Mouse (Mus musculus): ENCODE data around the gene Cox8a. TPM values are rescaled to one million over a fixed set of nuclear protein-coding genes. Genes with fewer than 3 reads are reported as not detected.

The Cox8a gene
- polyA plus RNA-seq, 1 experiment from 2014 or later, result 877 TPM

DNA sequence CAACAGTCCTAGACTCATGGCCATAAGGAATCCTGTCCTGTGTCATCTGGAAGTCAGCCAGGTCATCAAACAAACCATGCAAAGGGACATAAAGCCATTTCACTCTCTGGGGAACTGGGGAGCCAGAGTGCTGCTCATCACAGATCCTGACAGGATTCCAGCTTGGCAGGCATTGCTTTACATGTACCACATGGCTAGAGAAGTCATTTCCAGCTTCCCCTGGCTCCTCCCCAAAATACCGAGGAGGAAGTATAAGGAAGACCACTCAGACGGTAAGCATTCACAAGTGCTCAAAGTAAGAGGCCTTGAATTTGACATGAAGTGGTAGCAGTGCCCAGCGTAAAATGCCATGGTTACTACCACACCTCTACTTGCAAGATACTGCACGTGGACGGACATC is 2.9 kb downstream of the Cox8a start:
- H3K36me3 ChIP-seq (replicated peaks), result peaks cover 62% of the 10 kb centered on the region
- no peaks in the 10 kb centered on the region for H3K9me3 ChIP-seq
- peaks cover 27% of the 10 kb centered on the region for H3K4me1 ChIP-seq
- peak overlapping the region; percentile 16; the same call in 1 of the 2 replicates for H3K4me3 ChIP-seq
- no peaks in the 10 kb centered on the region for H3K27me3 ChIP-seq (replicated peaks; ENCODE audit: low read depth, poor library complexity, severe bottlenecking)
- no peak overlapping the region for H3K27ac ChIP-seq (replicated peaks)
- WGBS, result 94% methylated on average over 5 of the region's 5 CpGs
- no peak for DNase-seq (ENCODE audit: low spot score)

GRCm38 (mm10) chr19:7213010-7213409 is 4.4 kb downstream of the Cox8a start:
- Histone ChIP-seq H3K27ac (replicated peaks) (no peak overlapping the region), H3K4me3 (no peak overlapping the region), H3K36me3 (replicated peaks) (peaks cover 62% of the 10 kb centered on the region), H3K9me3 (no peaks in the 10 kb centered on the region), H3K4me1 (peaks cover 21% of the 10 kb centered on the region), H3K27me3 (replicated peaks; ENCODE audit: low read depth, poor library complexity, severe bottlenecking) (no peaks in the 10 kb centered on the region)
- 92% methylated on average over 3 of the region's 3 CpGs for WGBS
- no peak for DNase-seq (ENCODE audit: low spot score)

DNA sequence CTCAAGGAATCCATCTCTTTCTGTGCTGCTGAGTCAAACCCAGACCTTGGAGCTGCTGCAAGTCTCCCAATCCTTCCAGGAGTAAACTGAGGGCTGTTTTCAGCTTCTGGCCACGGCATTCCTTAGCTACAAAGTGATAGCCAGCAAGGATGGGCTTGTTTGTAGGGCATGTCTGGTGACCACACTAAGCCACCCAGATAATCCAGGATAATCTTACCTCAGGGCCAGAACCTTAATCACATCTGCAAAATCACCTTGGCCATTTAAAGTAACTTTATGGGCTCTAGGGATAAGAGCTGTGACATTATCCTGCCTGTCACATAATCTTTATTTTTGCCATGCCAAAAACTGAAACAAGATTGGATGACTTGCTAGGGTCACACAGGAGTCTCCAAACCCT is 5.2 kb downstream of the Cox8a start:
- no peaks in the 10 kb centered on the region for H3K9me3 ChIP-seq
- peaks cover 62% of the 10 kb centered on the region for H3K36me3 ChIP-seq (replicated peaks)
- no peak overlapping the region for H3K27ac ChIP-seq (replicated peaks)
- no peaks in the 10 kb centered on the region for H3K27me3 ChIP-seq (replicated peaks; ENCODE audit: low read depth, poor library complexity, severe bottlenecking)
- H3K4me3 ChIP-seq, result no peak overlapping the region
- H3K4me1 ChIP-seq, result peaks cover 18% of the 10 kb centered on the region
- no peak for DNase-seq (ENCODE audit: low spot score)
- 95% methylated on average over 1 of the region's 1 CpGs for WGBS

- DNase-seq (ENCODE audit: low spot score), result no peak
- Histone ChIP-seq H3K27me3 (replicated peaks; ENCODE audit: low read depth, poor library complexity, severe bottlenecking) (no peaks in the 10 kb centered on the region), H3K9me3 (no peaks in the 10 kb centered on the region), H3K36me3 (replicated peaks) (peaks cover 48% of the 10 kb centered on the region), H3K4me3 (no peak overlapping the region), H3K4me1 (peaks cover 12% of the 10 kb centered on the region), H3K27ac (replicated peaks) (no peak overlapping the region)
- 93% methylated on average over 7 of the region's 7 CpGs for WGBS
Measured at GRCm38 (mm10) chr19:7209907-7210646, 7.3 kb downstream of the Cox8a start.

DNA sequence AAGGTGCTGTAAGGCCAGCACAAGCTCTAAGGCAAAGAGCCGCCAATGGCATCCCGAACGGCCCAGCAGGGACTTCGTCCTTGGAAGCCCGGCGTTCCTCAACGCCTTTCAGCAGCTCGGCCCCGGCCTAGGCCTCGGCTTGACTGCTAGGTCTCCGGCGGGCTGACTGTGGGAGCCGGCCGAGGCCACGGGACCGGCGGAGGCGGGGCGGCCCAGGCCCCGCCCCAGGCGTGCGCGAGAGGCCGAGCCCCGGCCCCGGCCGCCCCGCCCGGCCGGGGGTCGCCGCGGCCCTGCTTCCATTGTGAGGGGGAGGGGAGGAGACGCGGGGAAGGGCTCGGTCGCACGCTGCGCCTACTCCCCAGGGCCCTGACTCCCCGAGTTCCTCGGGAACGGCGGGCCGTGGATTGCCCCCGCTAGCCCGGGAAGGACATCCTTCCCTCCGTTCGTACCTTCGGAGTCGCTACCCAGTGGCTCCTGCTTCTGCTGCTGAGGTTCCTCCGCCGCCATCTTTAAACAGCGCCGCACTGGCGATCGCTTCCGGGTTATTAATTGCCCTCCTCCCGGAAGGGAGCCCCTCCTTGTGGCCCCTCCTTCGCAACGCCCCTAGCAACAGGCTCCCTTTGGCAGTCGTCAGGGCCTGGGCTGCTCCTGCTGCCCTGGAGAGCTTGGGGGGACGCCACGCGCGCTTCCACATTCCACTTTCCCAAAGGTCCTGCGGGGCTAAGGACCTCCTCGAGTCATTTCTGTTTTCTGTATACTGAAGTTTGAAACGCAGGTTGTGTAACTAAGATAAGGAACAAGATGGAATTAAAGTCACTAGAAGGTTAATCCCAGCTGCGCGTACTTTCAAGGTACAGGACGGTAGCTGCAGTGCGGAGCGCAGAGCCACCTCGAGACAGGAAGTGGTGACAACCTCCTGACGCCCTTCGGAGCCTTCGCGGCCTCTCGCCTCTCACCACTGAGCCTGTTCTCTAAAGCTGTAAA is 11.4 kb downstream of the Cox8a start, which contains the start of gene Otub1:
Otub1 (minus strand) TSS at position 564 of the 984 bp plus-strand sequence.
- Histone ChIP-seq H3K27ac (replicated peaks) (peak within 1 kb of the TSS; percentile 97), H3K36me3 (replicated peaks) (peaks cover 45% of the 10 kb centered on the region), H3K27me3 (replicated peaks; ENCODE audit: low read depth, poor library complexity, severe bottlenecking) (no peaks in the 10 kb centered on the region), H3K4me1 (peaks cover 25% of the 10 kb centered on the region), H3K4me3 (peak within 1 kb of the TSS; percentile 71), H3K9me3 (no peaks in the 10 kb centered on the region)
- DNase-seq (ENCODE audit: low spot score), result peak; percentile 97
- under 1% methylated on average over 76 of the region's 79 CpGs for WGBS

DNA sequence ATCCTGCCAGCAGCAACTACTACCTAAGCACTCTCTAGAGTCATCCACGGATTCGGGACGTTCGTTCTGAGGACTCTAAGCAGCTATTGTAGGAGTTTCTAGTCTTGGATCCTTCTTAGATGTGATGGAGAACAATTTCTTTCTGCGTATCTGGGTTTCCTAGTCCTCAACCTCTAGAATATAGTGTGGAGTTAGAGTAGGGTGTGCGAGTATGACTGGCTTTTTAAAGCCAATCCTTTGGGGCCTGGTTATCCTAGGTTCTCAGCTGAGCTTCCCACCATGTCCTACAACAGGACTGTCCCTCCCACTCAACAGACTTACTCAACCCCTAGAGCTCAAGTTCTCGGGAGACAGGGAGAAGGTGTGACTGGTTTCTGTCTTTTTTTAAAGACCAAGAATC is 12.1 kb downstream of the Cox8a start:
- 38% methylated on average over 7 of the region's 7 CpGs for WGBS
- Histone ChIP-seq H3K27ac (replicated peaks) (peak overlapping the region; percentile 97), H3K27me3 (replicated peaks; ENCODE audit: low read depth, poor library complexity, severe bottlenecking) (no peaks in the 10 kb centered on the region), H3K4me3 (peak overlapping the region; percentile 71), H3K4me1 (peaks cover 25% of the 10 kb centered on the region), H3K9me3 (no peaks in the 10 kb centered on the region), H3K36me3 (replicated peaks) (peaks cover 47% of the 10 kb centered on the region)
- no peak for DNase-seq (ENCODE audit: low spot score)

- Histone ChIP-seq H3K9me3 (no peaks in the 10 kb centered on the region), H3K27me3 (replicated peaks; ENCODE audit: low read depth, poor library complexity, severe bottlenecking) (no peaks in the 10 kb centered on the region), H3K27ac (replicated peaks) (peak overlapping the region; percentile 97; the same call in 1 of the 2 replicates), H3K36me3 (replicated peaks) (peaks cover 49% of the 10 kb centered on the region), H3K4me3 (peak overlapping the region; percentile 71), H3K4me1 (peaks cover 25% of the 10 kb centered on the region)
- DNase-seq (ENCODE audit: low spot score), result no peak
- 67% methylated on average over 2 of the region's 2 CpGs for WGBS
Measured at GRCm38 (mm10) chr19:7204898-7205297, 12.5 kb downstream of the Cox8a start.

GRCm38 (mm10) chr19:7200427-7200826 is 17.0 kb downstream of the Cox8a start:
- H3K27ac ChIP-seq (replicated peaks), result no peak overlapping the region
- peaks cover 78% of the 10 kb centered on the region for H3K36me3 ChIP-seq (replicated peaks)
- H3K4me1 ChIP-seq, result peaks cover 48% of the 10 kb centered on the region
- no peaks in the 10 kb centered on the region for H3K9me3 ChIP-seq
- no peak overlapping the region for H3K4me3 ChIP-seq
- 67% methylated on average over 1 of the region's 1 CpGs for WGBS
- H3K27me3 ChIP-seq (replicated peaks; ENCODE audit: low read depth, poor library complexity, severe bottlenecking), result no peaks in the 10 kb centered on the region
- no peak for DNase-seq (ENCODE audit: low spot score)

DNA sequence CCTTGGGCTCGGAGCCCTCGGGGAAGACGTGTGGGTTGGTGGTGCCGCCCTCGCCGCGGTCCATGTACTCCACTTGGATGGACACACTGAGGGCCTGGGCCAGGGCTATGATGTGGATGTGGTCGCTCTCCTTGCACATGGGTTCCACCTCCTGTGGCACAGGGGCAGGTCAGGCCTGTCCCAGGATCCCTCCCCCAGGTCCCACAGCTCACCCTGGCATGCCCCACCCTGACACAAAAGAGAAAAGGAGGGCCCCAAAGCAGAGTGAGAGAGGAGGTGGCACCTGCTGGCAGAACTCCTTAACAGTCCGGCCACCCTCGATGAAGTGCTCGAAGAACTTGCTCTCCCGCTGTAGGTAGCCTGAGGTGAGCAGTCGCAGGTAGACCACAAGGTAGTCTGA is 18.3 kb downstream of the Cox8a start:
- Histone ChIP-seq H3K36me3 (replicated peaks) (peaks cover 73% of the 10 kb centered on the region), H3K4me3 (no peak overlapping the region), H3K27me3 (replicated peaks; ENCODE audit: low read depth, poor library complexity, severe bottlenecking) (no peaks in the 10 kb centered on the region), H3K4me1 (peaks cover 39% of the 10 kb centered on the region), H3K9me3 (no peaks in the 10 kb centered on the region), H3K27ac (replicated peaks) (no peak overlapping the region)
- DNase-seq (ENCODE audit: low spot score), result no peak
- WGBS, result 94% methylated on average over 13 of the region's 13 CpGs

- Histone ChIP-seq H3K9me3 (no peaks in the 10 kb centered on the region), H3K36me3 (replicated peaks) (peaks cover 57% of the 10 kb centered on the region), H3K4me1 (peaks cover 36% of the 10 kb centered on the region), H3K4me3 (no peak overlapping the region), H3K27me3 (replicated peaks; ENCODE audit: low read depth, poor library complexity, severe bottlenecking) (no peaks in the 10 kb centered on the region; the same call in 1 of the 2 replicates), H3K27ac (replicated peaks) (no peak overlapping the region)
- 84% methylated on average over 9 of the region's 9 CpGs for WGBS
- DNase-seq (ENCODE audit: low spot score), result peak; percentile 29
Measured at GRCm38 (mm10) chr19:7197445-7197844, 20.0 kb downstream of the Cox8a start.

DNA sequence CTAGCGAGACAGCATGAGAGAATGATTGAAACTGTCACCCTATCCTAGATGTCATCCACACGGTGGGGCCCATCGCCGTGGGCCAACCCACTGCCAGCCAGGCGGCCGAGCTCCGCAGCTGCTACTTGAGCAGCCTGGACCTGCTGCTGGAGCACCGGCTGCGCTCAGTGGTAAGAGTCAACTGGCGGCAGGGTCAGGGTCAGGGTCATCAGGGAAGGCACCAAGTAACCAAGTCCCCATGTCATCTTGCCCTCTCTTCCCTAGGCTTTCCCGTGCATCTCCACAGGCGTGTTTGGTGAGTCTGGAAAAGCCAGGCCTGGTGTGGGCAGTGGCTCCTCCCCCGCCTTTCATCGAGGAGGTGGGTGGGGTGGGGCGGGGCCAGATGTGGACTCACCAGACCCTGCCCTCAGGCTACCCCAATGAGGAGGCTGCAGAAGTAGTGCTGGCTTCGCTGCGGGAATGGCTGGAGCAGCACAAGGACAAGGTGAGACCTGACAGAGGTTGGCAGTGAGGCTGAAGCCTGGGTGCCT is 20.6 kb downstream of the Cox8a start:
- Histone ChIP-seq H3K9me3 (no peaks in the 10 kb centered on the region), H3K4me3 (0 out of 2 replicates have a peak overlapping the region, but pooled peaks have one; percentile 1), H3K4me1 (peaks cover 40% of the 10 kb centered on the region), H3K27me3 (replicated peaks; ENCODE audit: low read depth, poor library complexity, severe bottlenecking) (peaks cover 3% of the 10 kb centered on the region), H3K27ac (replicated peaks) (no peak overlapping the region), H3K36me3 (replicated peaks) (peaks cover 51% of the 10 kb centered on the region)
- 10% methylated on average over 17 of the region's 17 CpGs for WGBS
- peak; percentile 80 for DNase-seq (ENCODE audit: low spot score)
